Mouse (Mus musculus) left cerebral cortex, adult 8-10 months (tissue): Measurements from ENCODE around the gene Wfdc5. TPM values are rescaled to one million over a fixed set of nuclear protein-coding genes. Genes with fewer than 3 reads are reported as not detected.

ENCODE experiments used
- DNase-seq, 2 experiments: peaks; one replicate each; pipeline ENCODE4 v3.0.0; 2022; ENCODE audit warnings: low spot score in 2 of 2
- total RNA-seq, 4 experiments: library from RNA; stranded (reverse); gene quantifications; 2 replicates each; pipeline ENCODE4 v1.2.4; 2022

Wfdc5 gene
- total RNA-seq, 4 experiments from 2014 or later, result not detected

GRCm38 (mm10) chr2:164128576-164129411 lies 53.7 kb downstream of the Wfdc5 start:
- no peak for DNase-seq

GRCm38 (mm10) chr2:164127297-164127696 lies 55.2 kb downstream of the Wfdc5 start:
- no peak for DNase-seq

GRCm38 (mm10) chr2:164126533-164126955 lies 56.0 kb downstream of the Wfdc5 start:
- peak in 1 of 2 experiments; percentile 56 for DNase-seq

Other genes starting within 250 kb of the Wfdc5 start
- gene Ywhab, start 187.8 kb downstream of the Wfdc5 start, total RNA-seq, result 100 to 1,000 TPM; 427 to 461 (median 444) TPM
- 1 to 10 TPM in 1 of 4 experiments, under 1 TPM in 3; 0.75 to 1.9 (median 0.95) TPM for gene Pabpc1l, start 157.3 kb downstream of the Wfdc5 start, total RNA-seq
- 10 to 100 TPM; 31.7 to 37.5 (median 34.1) TPM for gene Stk4, start 112.4 kb downstream of the Wfdc5 start, total RNA-seq
- 10 to 100 TPM; 76.6 to 84.5 (median 81.5) TPM for gene Tomm34, start 111.6 kb downstream of the Wfdc5 start, total RNA-seq
- 10 to 100 TPM; 17.5 to 19.4 (median 18.5) TPM for gene Kcns1, start 11.6 kb downstream of the Wfdc5 start, total RNA-seq
- not detected for gene Wfdc12, start 7.9 kb upstream of the Wfdc5 start, total RNA-seq
- not detected for gene Wfdc15a, start 17.4 kb upstream of the Wfdc5 start, total RNA-seq
- not detected for gene Wfdc15b, start 38.9 kb upstream of the Wfdc5 start, total RNA-seq
- gene Svs2, start 55.7 kb upstream of the Wfdc5 start, total RNA-seq, result not detected
- not detected for gene Svs3b, start 73.9 kb upstream of the Wfdc5 start, total RNA-seq
- not detected for gene Svs4, start 95.7 kb upstream of the Wfdc5 start, total RNA-seq
- gene Svs3a, start 106.5 kb upstream of the Wfdc5 start, total RNA-seq, result not detected
- not detected for gene Svs6, start 134.0 kb upstream of the Wfdc5 start, total RNA-seq
- gene Svs5, start 150.0 kb upstream of the Wfdc5 start, total RNA-seq, result not detected
- 1 to 10 TPM in 2 of 4 experiments, under 1 TPM in 1, not detected in 1; 0.62 to 1.8 (median 1.3) TPM for gene Slpi, start 206.4 kb upstream of the Wfdc5 start, total RNA-seq
- under 1 TPM; 0.17 to 0.77 (median 0.31) TPM for gene Rbpjl, start 220.4 kb upstream of the Wfdc5 start, total RNA-seq
- 10 to 100 TPM in 3 of 4 experiments, 1 to 10 TPM in 1; 9.9 to 12.0 (median 10.6) TPM for gene Matn4, start 222.4 kb upstream of the Wfdc5 start, total RNA-seq